Mouse (Mus musculus) embryonic facial prominence, embryonic 12.5 days (tissue): Measurements from ENCODE around the gene Igfbp7. TPM values are rescaled to one million over a fixed set of nuclear protein-coding genes. Genes with fewer than 3 reads are reported as not detected.

Experiments used
- ATAC-seq: fragments of 200-750 bp; cut with Nextera tagmentation; 2 replicates; pipeline ENCODE4 v1.8.0; 2017; ENCODE audit not compliant: insufficient number of reproducible peaks, insufficient read depth, low FRiP score, low TSS enrichment
- H3K27ac ChIP-seq: fragments of 300-500 bp; sonication (generic); 2 replicates; pipeline ENCODE4 v1.5.1; 2016; ENCODE audit warnings: mild to moderate bottlenecking
- H3K27me3 ChIP-seq: fragments of 300-500 bp; sonication (generic); 2 replicates; pipeline ENCODE4 v1.6.1; 2016; ENCODE audit warnings: mild to moderate bottlenecking, moderate library complexity
- H3K36me3 ChIP-seq: fragments of 300-500 bp; sonication (generic); 2 replicates; pipeline ENCODE4 v1.6.1; 2016; ENCODE audit warnings: mild to moderate bottlenecking
- H3K4me1 ChIP-seq: fragments of 300-500 bp; sonication (generic); 2 replicates; pipeline ENCODE4 v1.6.1; 2016
- H3K4me2 ChIP-seq: fragments of 300-500 bp; sonication (generic); replicated peaks from 2 replicates; pipeline ENCODE4 v1.6.1; 2016; ENCODE audit warnings: mild to moderate bottlenecking, moderate library complexity
- H3K4me3 ChIP-seq: fragments of 300-500 bp; sonication (generic); 2 replicates; pipeline ENCODE4 v1.5.1; 2016; ENCODE audit warnings: mild to moderate bottlenecking
- H3K9ac ChIP-seq: fragments of 300-500 bp; sonication (generic); 2 replicates; pipeline ENCODE4 v1.6.1; 2016; ENCODE audit warnings: mild to moderate bottlenecking, moderate library complexity
- H3K9me3 ChIP-seq: fragments of 300-500 bp; sonication (generic); 2 replicates; pipeline ENCODE4 v1.6.1; 2016; ENCODE audit warnings: mild to moderate bottlenecking, moderate library complexity
- WGBS: fragments of 180-500 bp; shearing (Covaris S2); methylation state at CpG from one replicate; pipeline ENCODE4 v1.1.7; 2016; 5-methylcytosine and 5-hydroxymethylcytosine counted together
- polyA plus RNA-seq: library from polyadenylated mRNA; unstranded; fragments of >200 nt; fragmentation: Nextera tagmentation; extraction: Ambion mirVana; gene quantifications from 2 replicates; pipeline ENCODE4 v1.2.1, GENCODE M21; 2016

Igfbp7 gene
- 17.0 and 17.5 TPM in 2 replicates for polyA plus RNA-seq

DNA sequence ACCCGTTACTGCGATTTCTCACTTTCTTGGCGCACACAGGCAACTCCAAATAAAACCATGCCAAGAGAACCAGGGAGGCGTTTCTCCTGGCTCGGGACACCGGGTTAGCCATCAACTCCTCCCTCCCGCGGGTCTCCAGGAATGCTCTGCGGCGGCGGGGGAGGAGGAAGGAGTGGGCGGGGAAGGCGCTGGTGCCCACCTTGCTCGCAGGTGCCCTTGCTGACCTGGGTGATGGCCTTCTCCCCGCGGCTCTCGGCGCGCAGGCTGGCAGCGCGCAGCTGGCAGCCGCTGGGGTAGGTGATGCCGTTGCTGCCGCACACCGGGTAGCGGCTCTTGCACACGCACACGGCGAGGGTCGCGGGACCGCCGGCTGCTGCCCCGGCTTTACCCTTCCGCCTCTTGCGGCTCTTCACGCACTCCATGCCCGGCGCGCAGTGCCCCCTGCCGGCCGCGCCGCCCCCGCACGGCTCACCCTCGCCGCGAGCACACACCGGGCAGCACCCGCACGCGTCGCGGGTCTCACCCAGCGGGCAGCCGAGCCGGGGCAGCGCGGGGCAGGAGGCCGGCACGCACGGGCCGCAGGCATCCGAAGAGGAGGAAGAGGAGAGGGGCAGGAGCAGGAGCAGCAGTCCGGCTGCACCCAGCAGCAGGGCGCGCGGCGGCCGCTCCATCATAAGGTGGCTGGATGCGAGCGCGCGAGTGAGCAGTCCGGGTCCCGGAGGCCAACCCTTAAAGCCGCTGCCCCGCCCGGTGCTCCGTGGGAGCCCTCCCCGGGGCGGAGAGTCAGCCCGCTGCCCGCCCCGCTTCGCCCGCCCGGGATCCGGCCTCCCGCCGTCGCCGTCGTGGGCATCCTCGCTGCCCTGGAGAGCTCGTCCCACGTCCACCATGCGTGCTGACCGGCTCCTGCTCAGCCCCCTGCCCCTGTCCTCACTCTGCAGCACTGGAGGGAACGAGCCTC lies at the start of gene Igfbp7:
Gene Igfbp7 (minus strand): TSS at position 701 of the 958 bp plus-strand sequence.
- H3K4me3 ChIP-seq, result peak within 1 kb of the TSS; percentile 56
- H3K9me3 ChIP-seq, result no peaks in the 10 kb centered on the region
- peaks cover 20% of the 10 kb centered on the region for H3K27me3 ChIP-seq
- H3K36me3 ChIP-seq, result no peaks in the 10 kb centered on the region
- peak; percentile 84 for ATAC-seq
- H3K4me1 ChIP-seq, result no peaks in the 10 kb centered on the region
- H3K27ac ChIP-seq, result no peak within 1 kb of the TSS
- H3K9ac ChIP-seq, result peak within 1 kb of the TSS; percentile 53
- 5% methylated on average over 85 of the region's 101 CpGs for WGBS
- H3K4me2 ChIP-seq, result peak within 1 kb of the TSS; percentile 98

DNA sequence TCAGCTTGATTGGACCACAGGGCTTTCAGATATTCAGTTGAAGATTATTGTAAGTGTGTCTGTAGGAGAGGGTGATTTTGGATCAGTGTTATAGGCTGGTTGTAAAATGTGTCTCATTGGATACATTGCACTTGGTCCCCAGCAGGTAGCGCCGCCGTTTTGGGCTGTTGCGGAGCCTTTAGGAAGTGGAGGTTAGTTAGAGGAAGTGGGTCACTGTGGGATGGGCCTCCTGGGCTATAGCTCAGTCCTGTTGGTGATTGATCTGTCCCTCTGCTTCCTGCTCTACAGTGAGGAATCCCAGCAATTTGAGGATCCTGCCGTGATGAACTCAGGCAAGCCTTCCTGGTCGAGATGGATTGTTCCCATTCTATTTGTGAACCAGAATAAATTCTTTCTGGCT lies 44.3 kb upstream of the Igfbp7 start:
- ATAC-seq, result no peak
- Histone ChIP-seq H3K4me3 (no peak overlapping the region), H3K4me1 (no peaks in the 10 kb centered on the region), H3K27ac (no peak overlapping the region), H3K36me3 (no peaks in the 10 kb centered on the region), H3K9me3 (0 out of 2 replicates have a peak, but pooled peaks cover under 1% of the 10 kb centered on the region), H3K9ac (no peak overlapping the region), H3K27me3 (no peaks in the 10 kb centered on the region), H3K4me2 (no peak overlapping the region)
- WGBS, result 82% methylated on average over 6 of the region's 6 CpGs

DNA sequence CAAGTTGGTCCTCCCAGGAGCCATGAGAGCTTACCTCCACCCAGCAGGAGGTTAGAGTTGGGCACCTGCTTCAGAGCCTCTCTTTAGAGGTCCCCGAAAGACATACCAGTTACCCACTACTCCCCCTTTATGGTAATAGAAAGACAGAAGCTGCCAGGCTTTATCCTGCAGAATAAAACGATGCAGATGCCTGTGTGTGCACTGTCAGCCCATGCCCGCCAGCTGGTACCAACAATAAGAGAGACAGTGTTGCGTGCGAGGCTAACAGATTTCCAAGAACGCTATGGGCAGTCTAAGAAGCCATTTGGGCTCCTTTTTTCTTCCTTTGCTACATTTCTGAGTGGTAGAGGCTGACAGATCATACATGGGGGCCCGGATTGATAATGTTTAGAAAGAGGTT lies 41.7 kb upstream of the Igfbp7 start:
- 91% methylated on average over 7 of the region's 7 CpGs for whole genome bisulfite sequencing
- no peaks in the 10 kb centered on the region for H3K36me3 ChIP-seq
- H3K4me3 ChIP-seq, result no peak overlapping the region
- ATAC-seq, result no peak
- no peak overlapping the region for H3K4me2 ChIP-seq
- no peak overlapping the region for H3K9ac ChIP-seq
- H3K4me1 ChIP-seq, result no peaks in the 10 kb centered on the region
- no peaks in the 10 kb centered on the region for H3K27me3 ChIP-seq
- 0 out of 2 replicates have a peak, but pooled peaks cover 3% of the 10 kb centered on the region for H3K9me3 ChIP-seq
- no peak overlapping the region for H3K27ac ChIP-seq

DNA sequence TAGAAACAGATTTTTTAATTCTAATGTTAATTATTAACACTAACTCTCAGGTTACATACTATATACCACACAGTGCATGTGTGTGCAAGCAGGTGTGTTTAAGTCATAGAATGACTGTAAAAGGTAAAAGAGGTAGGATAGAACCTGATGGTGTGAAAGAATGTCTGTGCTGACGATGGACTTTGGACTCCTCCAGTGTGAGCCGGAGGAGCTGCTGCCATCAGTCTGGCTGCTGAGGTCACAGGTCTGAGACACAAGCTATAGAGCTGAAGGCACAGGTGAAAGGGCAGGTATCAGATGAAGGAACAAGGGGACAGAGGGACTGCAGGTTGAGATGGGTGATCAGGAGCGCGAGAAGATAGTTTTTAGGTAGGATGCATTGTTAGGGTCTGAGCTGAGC lies 37.6 kb upstream of the Igfbp7 start:
- Histone ChIP-seq H3K9me3 (0 out of 2 replicates have a peak, but pooled peaks cover 3% of the 10 kb centered on the region), H3K4me3 (no peak overlapping the region), H3K36me3 (no peaks in the 10 kb centered on the region), H3K9ac (no peak overlapping the region), H3K27ac (no peak overlapping the region), H3K4me1 (no peaks in the 10 kb centered on the region), H3K27me3 (no peaks in the 10 kb centered on the region), H3K4me2 (no peak overlapping the region)
- ATAC-seq, result no peak
- 95% methylated on average over 4 of the region's 4 CpGs for WGBS

DNA sequence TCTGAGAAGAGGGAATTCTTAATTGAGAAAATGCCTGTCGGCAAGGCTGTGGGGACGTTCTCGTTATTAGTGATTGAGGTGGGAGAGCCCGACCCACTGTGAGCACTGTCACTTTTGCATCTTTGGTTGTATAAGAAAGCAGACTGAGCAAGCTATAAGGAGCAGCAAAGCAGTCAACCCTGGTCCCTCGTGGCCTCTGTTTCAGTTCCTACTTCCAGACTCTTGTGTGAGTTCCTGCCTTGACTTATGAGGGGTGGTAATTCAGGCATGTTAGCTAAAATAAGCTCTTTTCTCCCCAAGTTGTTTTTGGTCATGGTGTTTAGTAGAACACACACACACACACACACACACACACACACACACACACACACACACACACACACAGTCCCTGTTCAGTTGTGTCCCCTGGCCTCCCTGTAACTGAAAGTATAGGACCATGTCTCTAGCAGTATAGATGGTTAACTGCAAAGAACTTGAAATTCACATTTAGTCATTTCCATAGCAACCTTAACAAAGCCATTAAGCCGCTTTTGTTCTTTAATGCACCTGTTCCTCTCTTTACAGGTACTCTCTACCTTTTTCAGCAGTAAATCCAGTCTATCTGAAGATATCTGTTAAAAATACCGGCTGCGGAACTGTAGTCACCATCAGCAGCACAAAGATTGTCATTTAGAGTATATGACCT lies 36.2 kb upstream of the Igfbp7 start:
- no peak overlapping the region for H3K27ac ChIP-seq
- no peaks in the 10 kb centered on the region for H3K36me3 ChIP-seq
- no peak overlapping the region for H3K4me2 ChIP-seq
- no peaks in the 10 kb centered on the region for H3K4me1 ChIP-seq
- 82% methylated on average over 8 of the region's 8 CpGs for WGBS
- 0 out of 2 replicates have a peak, but pooled peaks cover 3% of the 10 kb centered on the region for H3K9me3 ChIP-seq
- no peak overlapping the region for H3K9ac ChIP-seq
- ATAC-seq, result no peak
- H3K27me3 ChIP-seq, result no peaks in the 10 kb centered on the region
- no peak overlapping the region for H3K4me3 ChIP-seq

DNA sequence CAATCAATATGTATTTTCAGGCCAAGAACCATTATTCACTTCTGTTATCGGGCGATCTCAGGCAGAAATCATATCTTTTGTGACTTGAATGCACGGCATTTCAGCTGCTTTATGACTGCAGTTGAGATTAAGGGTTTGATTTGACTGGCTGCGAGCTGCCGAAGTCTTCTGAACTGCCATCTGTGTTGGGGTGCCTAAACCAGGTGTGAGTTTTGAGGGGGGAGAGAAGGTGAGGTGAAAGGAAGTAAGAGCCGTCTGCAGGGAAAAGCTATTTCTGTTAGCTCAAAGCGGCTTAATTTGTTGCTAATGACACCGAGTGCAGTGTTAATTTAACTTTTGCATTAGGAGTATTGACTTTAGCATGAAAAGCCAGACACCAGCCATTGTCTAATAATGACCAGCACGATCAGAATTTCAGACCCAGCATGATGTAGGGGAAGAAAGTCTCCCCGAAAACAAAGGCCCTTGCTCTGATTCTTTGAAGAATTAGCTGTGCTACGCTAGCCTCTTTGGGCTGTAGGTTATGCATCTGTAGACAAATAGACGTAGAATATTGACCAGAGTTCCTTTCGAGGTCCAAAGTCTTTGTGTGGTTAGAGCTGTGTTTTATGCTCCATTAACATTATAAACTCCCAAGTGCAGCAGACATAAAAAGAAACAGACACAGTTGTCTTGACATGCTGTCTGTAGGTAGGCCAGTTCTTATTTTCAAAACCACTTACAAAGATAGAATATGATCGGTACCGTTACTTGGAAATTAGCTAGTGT lies 35.2 kb upstream of the Igfbp7 start:
- no peak for ATAC-seq
- WGBS, result 71% methylated on average over 15 of the region's 15 CpGs
- H3K9me3 ChIP-seq, result 0 out of 2 replicates have a peak, but pooled peaks cover 3% of the 10 kb centered on the region
- no peak overlapping the region for H3K4me2 ChIP-seq
- H3K4me3 ChIP-seq, result no peak overlapping the region
- no peak overlapping the region for H3K27ac ChIP-seq
- H3K36me3 ChIP-seq, result no peaks in the 10 kb centered on the region
- H3K27me3 ChIP-seq, result no peaks in the 10 kb centered on the region
- no peak overlapping the region for H3K9ac ChIP-seq
- H3K4me1 ChIP-seq, result no peaks in the 10 kb centered on the region

DNA sequence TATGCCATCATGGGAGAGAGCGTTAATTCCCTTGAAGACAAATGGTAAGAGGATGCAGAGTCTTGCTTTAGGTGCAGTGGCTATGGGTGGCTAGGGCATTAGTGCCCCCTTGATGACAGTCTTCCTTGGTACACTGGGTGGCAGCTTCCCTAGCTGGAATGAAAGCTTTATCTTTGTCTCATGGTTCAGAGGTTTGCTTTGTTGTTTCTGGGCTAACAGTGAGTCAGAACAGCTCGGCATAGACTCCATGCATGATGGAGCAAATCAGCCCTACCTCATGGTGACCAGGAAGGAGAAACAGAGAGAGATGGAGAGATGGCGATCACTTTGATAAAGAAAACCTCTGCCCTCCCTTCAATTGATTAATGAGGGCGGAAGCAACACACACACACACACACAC lies 28.5 kb upstream of the Igfbp7 start:
- Histone ChIP-seq H3K27me3 (no peaks in the 10 kb centered on the region), H3K36me3 (no peaks in the 10 kb centered on the region), H3K9ac (no peak overlapping the region), H3K4me1 (no peaks in the 10 kb centered on the region), H3K4me2 (no peak overlapping the region), H3K4me3 (no peak overlapping the region), H3K9me3 (no peaks in the 10 kb centered on the region), H3K27ac (no peak overlapping the region)
- WGBS, result 72% methylated on average over 3 of the region's 4 CpGs
- ATAC-seq, result no peak

DNA sequence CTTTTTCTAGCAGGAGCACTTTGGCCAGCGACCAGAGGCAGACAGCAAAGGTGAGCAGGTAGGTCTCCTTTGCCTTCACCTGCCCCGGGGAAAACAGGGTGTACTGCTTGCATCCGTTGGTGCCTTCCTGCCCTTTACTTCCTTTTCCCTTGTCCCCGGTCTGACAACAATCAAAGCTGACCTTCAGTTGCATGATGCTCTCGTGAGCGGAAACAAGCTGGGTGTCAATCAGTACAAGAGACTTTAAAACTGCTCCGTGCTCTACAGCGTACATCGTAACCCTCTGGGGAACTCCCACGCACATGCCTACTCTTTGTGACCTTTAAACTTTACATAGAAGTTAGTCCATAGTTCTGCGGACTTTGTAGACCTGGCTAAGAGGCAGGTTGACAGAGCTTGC lies 26.2 kb upstream of the Igfbp7 start:
- Histone ChIP-seq H3K9ac (no peak overlapping the region), H3K4me3 (no peak overlapping the region), H3K9me3 (no peaks in the 10 kb centered on the region), H3K27me3 (no peaks in the 10 kb centered on the region), H3K4me1 (no peaks in the 10 kb centered on the region), H3K36me3 (no peaks in the 10 kb centered on the region), H3K4me2 (no peak overlapping the region), H3K27ac (no peak overlapping the region)
- ATAC-seq, result no peak
- WGBS, result 65% methylated on average over 11 of the region's 11 CpGs

DNA sequence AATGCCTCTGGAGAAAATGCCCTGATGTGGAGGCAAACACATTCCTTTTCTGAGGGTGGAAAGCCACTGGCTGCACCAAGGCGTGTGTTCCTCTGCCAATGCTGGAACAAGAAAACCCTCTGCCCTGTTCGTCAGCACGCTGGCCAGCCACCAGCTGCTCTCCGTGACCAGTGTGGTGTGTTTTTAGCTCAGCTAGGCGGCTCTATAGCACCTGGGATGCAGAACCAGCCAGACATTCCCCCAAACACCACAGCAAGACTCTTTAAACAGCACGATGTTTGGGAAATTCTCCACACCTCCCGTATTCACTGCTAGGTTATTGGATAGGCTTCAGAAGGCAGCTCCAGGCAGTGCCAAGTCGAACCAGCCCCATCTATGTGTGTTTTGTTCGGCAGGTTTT lies 25.7 kb upstream of the Igfbp7 start:
- H3K9me3 ChIP-seq, result no peaks in the 10 kb centered on the region
- H3K27me3 ChIP-seq, result no peaks in the 10 kb centered on the region
- no peaks in the 10 kb centered on the region for H3K36me3 ChIP-seq
- ATAC-seq, result no peak
- no peak overlapping the region for H3K4me2 ChIP-seq
- H3K27ac ChIP-seq, result no peak overlapping the region
- no peak overlapping the region for H3K9ac ChIP-seq
- no peaks in the 10 kb centered on the region for H3K4me1 ChIP-seq
- no peak overlapping the region for H3K4me3 ChIP-seq
- 64% methylated on average over 9 of the region's 9 CpGs for WGBS

DNA sequence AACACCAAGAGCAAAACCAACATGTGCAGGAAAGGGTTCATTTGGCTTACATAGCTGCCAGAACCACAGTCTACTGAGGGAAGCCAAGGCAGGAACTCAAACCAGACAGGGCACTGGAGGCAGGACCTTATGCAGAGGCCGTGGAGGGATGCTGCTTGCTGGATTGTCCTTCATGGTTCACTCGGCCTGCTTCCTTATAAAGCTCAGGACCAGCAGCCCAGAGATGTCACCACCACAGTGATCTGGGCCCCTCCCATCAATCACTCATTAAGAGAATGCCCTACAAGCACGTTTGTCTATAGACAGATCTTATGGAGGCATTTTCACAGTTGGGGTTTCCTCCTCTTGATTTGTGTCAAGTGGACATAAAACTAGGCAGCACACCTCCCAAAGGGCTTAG lies 25.3 kb upstream of the Igfbp7 start:
- no peaks in the 10 kb centered on the region for H3K4me1 ChIP-seq
- H3K27ac ChIP-seq, result no peak overlapping the region
- WGBS, result 65% methylated on average over 3 of the region's 3 CpGs
- no peak overlapping the region for H3K9ac ChIP-seq
- H3K4me3 ChIP-seq, result no peak overlapping the region
- H3K9me3 ChIP-seq, result no peaks in the 10 kb centered on the region
- H3K4me2 ChIP-seq, result no peak overlapping the region
- no peak for ATAC-seq
- H3K36me3 ChIP-seq, result no peaks in the 10 kb centered on the region
- H3K27me3 ChIP-seq, result no peaks in the 10 kb centered on the region

DNA sequence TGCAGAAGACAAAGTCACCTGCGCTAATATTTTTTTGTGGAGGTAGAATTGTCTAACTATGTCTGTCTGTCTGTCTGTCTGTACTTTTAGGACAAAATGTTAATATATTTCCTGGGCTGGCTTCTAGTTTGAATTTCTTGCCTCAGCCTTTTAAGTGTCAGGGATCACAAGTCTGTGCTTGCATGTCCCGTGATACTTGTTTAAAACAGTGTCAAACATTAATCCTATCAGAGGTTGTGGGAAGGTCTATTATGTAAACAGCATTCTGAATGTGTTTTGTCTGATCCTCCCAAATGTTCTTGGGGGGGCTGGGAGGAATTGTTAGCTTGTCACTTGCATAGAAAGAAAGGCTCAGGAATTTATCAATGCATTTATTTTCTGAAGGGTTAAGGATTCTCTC lies 24.6 kb upstream of the Igfbp7 start:
- no peak overlapping the region for H3K4me3 ChIP-seq
- no peaks in the 10 kb centered on the region for H3K36me3 ChIP-seq
- H3K4me2 ChIP-seq, result no peak overlapping the region
- H3K27ac ChIP-seq, result no peak overlapping the region
- WGBS, result 75% methylated on average over 2 of the region's 2 CpGs
- H3K9ac ChIP-seq, result no peak overlapping the region
- no peak for ATAC-seq
- no peaks in the 10 kb centered on the region for H3K9me3 ChIP-seq
- H3K27me3 ChIP-seq, result no peaks in the 10 kb centered on the region
- H3K4me1 ChIP-seq, result no peaks in the 10 kb centered on the region
